Mouse (Mus musculus) T-cell, adult 66 days (primary cell): ENCODE measurements around the gene Amn. TPM values are rescaled to one million over a fixed set of nuclear protein-coding genes. Genes with fewer than 3 reads are reported as not detected.

Source experiments
- total RNA-seq, 2 experiments: library from RNA; stranded (reverse); gene quantifications; 3 replicates in 1 of 2; 4 replicates in 1 of 2; pipeline ENCODE4 v1.2.4; 2023

Gene Amn
- 1 to 10 TPM; 1.9 to 5.0 TPM for total RNA-seq

GRCm38 (mm10) chr12:111270629-111271277, at the start of gene Amn:
TSS of gene Amn (plus strand) at chr12:111271095.

Other genes starting within 250 kb of the Amn start
- 10 to 100 TPM; 50.6 to 51.8 TPM for gene Rcor1, start 231.7 kb upstream of the Amn start, total RNA-seq
- gene Traf3, start 104.7 kb upstream of the Amn start, total RNA-seq, result 10 to 100 TPM; 41.5 to 54.0 TPM
- gene 4930595D18Rik, start 86.6 kb upstream of the Amn start, total RNA-seq, result not detected
- gene Cdc42bpb, start 106.6 kb downstream of the Amn start, total RNA-seq, result 1 to 10 TPM; 2.1 to 4.2 TPM
- gene Lbhd2, start 135.7 kb downstream of the Amn start, total RNA-seq, result not detected
- not detected for gene Exoc3l4, start 145.9 kb downstream of the Amn start, total RNA-seq
- 1 to 10 TPM; 3.4 to 7.4 TPM for gene Tnfaip2, start 171.4 kb downstream of the Amn start, total RNA-seq
- gene Gm266, start 214.7 kb downstream of the Amn start, total RNA-seq, result not detected